Mouse (Mus musculus) lung, postnatal 0 days (tissue): ENCODE results near the gene Nacc2.

Experiments
- CTCF ChIP-seq: IDR thresholded peaks from 2 replicates; pipeline ENCODE4 v1.5.1; 2016; ENCODE audit warnings: antibody characterized with exemption, mild to moderate bottlenecking
- EP300 ChIP-seq: IDR thresholded peaks from 2 replicates; pipeline ENCODE4 v1.6.1; 2016; ENCODE audit warnings: antibody characterized with exemption, mild to moderate bottlenecking, control low read depth

GRCm38 (mm10) chr2:26142986-26143385 lies 20.0 kb upstream of the Nacc2 start:
- TF ChIP-seq CTCF (no peak), EP300 (no peak)
